Mouse (Mus musculus): ENCODE data around the gene Slc9a9. TPM values are rescaled to one million over a fixed set of nuclear protein-coding genes. Genes with fewer than 3 reads are reported as not detected.

Slc9a9 gene
- polyA plus RNA-seq, 1 experiment from 2014 or later, result 3.2 TPM

GRCm38 (mm10) chr9:95079951-95080350 is 410.2 kb downstream of the Slc9a9 start:
- ATAC-seq (ENCODE audit: low read depth), result no peak
- Histone ChIP-seq H3K9me3 (replicated peaks; ENCODE audit: control insufficient read depth, low read length) (no peaks in the 10 kb centered on the region), H3K4me1 (ENCODE audit: control insufficient read depth, low read depth, low read length) (no peaks in the 10 kb centered on the region), H3K4me3 (ENCODE audit: low read depth, low read length) (no peak overlapping the region), H3K9ac (ENCODE audit: low read depth, low read length) (no peak overlapping the region), H3K4me2 (ENCODE audit: low read depth, low read length) (no peak overlapping the region), H3K36me3 (ENCODE audit: control insufficient read depth, insufficient read depth) (no peaks in the 10 kb centered on the region), H3K27ac (ENCODE audit: low read length) (no peak overlapping the region), H3K27me3 (ENCODE audit: control insufficient read depth, insufficient read depth, low read depth, low read length) (no peaks in the 10 kb centered on the region)

DNA sequence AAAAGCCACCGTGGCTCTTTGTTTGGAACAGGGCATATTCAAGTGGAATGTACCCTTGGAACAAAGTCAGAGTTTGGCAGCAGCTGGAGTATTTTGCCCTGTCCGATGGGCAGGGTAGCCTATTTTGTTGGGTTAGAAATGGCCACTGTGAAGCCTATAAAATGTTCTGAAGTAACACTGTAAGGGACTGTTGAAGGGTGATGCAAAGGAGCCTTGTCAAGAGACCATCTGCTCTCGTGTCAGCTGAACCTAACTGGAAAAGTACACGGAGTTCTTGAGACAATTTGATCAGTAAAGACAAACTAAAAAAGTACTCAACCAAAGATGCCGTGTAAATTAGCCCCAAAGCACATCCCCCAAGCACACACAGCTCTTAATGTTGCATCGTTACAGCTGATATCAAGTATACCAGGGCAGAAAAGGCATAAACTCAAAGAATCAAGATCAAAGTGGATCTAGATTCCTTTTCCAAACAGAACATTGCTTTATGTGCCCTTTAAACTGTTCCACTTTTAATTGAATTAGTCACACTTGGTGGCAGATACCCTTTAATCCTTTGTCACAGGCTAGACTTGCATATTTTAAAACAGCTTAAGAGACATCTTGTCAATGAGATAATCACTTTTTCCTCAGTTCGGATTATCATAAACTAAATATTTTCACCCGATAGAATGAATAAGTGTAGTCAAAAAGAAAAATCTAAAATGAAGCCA is 416.6 kb downstream of the Slc9a9 start:
- ATAC-seq (ENCODE audit: low read depth), result no peak
- no peaks in the 10 kb centered on the region for H3K4me1 ChIP-seq (ENCODE audit: control insufficient read depth, low read depth, low read length)
- H3K9me3 ChIP-seq (replicated peaks; ENCODE audit: control insufficient read depth, low read length), result no peaks in the 10 kb centered on the region
- H3K36me3 ChIP-seq (ENCODE audit: control insufficient read depth, insufficient read depth), result no peaks in the 10 kb centered on the region
- no peak overlapping the region for H3K9ac ChIP-seq (ENCODE audit: low read depth, low read length)
- no peak overlapping the region for H3K4me2 ChIP-seq (ENCODE audit: low read depth, low read length)
- no peaks in the 10 kb centered on the region for H3K27me3 ChIP-seq (ENCODE audit: control insufficient read depth, insufficient read depth, low read depth, low read length)
- H3K4me3 ChIP-seq (ENCODE audit: low read depth, low read length), result no peak overlapping the region
- H3K27ac ChIP-seq (ENCODE audit: low read length), result no peak overlapping the region
- 66% methylated on average over 8 of the region's 8 CpGs for WGBS (ENCODE audit: insufficient replicate concordance)

- no peak overlapping the region for H3K4me2 ChIP-seq (ENCODE audit: low read depth, low read length)
- no peak for ATAC-seq (ENCODE audit: low read depth)
- H3K9me3 ChIP-seq (replicated peaks; ENCODE audit: control insufficient read depth, low read length), result no peaks in the 10 kb centered on the region
- H3K27ac ChIP-seq (ENCODE audit: low read length), result no peak overlapping the region
- H3K4me3 ChIP-seq (ENCODE audit: low read depth, low read length), result no peak overlapping the region
- no peaks in the 10 kb centered on the region for H3K36me3 ChIP-seq (ENCODE audit: control insufficient read depth, insufficient read depth)
- 77% methylated on average over 4 of the region's 4 CpGs for WGBS (ENCODE audit: insufficient replicate concordance)
- H3K4me1 ChIP-seq (ENCODE audit: control insufficient read depth, low read depth, low read length), result no peaks in the 10 kb centered on the region
- H3K9ac ChIP-seq (ENCODE audit: low read depth, low read length), result no peak overlapping the region
- no peaks in the 10 kb centered on the region for H3K27me3 ChIP-seq (ENCODE audit: control insufficient read depth, insufficient read depth, low read depth, low read length)
Observed at GRCm38 (mm10) chr9:95088221-95088620, 418.5 kb downstream of the Slc9a9 start.

- Histone ChIP-seq H3K9ac (ENCODE audit: low read depth, low read length) (no peak overlapping the region), H3K9me3 (replicated peaks; ENCODE audit: control insufficient read depth, low read length) (no peaks in the 10 kb centered on the region), H3K27me3 (ENCODE audit: control insufficient read depth, insufficient read depth, low read depth, low read length) (no peaks in the 10 kb centered on the region), H3K36me3 (ENCODE audit: control insufficient read depth, insufficient read depth) (no peaks in the 10 kb centered on the region), H3K4me2 (ENCODE audit: low read depth, low read length) (no peak overlapping the region), H3K4me1 (ENCODE audit: control insufficient read depth, low read depth, low read length) (no peaks in the 10 kb centered on the region), H3K4me3 (ENCODE audit: low read depth, low read length) (no peak overlapping the region), H3K27ac (ENCODE audit: low read length) (no peak overlapping the region)
- no peak for ATAC-seq (ENCODE audit: low read depth)
- WGBS (ENCODE audit: insufficient replicate concordance), result 60% methylated on average over 6 of the region's 6 CpGs
Observed at GRCm38 (mm10) chr9:95089050-95089449, 419.3 kb downstream of the Slc9a9 start.

DNA sequence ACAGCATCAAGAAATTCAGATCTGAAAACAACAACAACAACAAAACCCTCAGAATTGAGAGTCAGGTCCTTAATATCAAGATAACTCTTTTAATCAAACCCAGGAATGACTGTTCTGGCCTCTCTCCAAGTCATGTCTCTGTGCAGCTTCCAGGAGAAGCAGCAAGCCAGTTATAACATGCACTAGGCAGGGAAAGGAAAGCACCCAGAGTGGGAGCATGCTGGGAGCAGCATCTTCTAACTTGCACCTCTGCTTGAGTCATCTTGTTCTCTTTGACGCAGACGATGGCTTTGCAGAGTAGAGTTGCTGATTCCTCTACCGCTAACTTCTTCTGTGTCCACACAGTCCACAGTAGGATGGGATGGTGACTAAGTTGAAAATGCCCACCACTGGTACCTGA is 426.8 kb downstream of the Slc9a9 start:
- Histone ChIP-seq H3K4me2 (ENCODE audit: low read depth, low read length) (no peak overlapping the region), H3K9me3 (replicated peaks; ENCODE audit: control insufficient read depth, low read length) (no peaks in the 10 kb centered on the region)
- ATAC-seq (ENCODE audit: low read depth), result no peak

DNA sequence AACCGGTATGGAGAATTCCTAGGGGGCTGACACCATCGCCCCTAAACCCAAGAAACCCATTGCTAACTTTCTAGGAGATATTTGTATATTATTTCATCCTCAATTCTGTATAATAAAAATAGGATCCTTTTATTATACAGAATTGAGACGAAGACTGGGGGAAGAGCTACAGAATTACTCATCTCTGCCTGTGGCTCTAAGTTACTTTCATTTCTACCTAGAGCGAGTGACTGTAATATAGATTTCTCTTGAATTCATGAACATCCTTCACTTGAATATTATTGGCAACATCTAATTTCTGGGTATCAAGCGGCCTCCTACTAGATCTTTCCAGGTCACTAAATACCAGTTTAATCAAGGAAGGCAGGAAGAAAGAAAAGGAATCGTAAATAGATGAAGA is 436.1 kb downstream of the Slc9a9 start:
- WGBS (ENCODE audit: insufficient replicate concordance), result 63% methylated on average over 6 of the region's 6 CpGs
- no peaks in the 10 kb centered on the region for H3K27me3 ChIP-seq (ENCODE audit: control insufficient read depth, insufficient read depth, low read depth, low read length)

More for the DNA sequence above, 426.8 kb downstream of the Slc9a9 start:
- no peak overlapping the region for H3K27ac ChIP-seq (ENCODE audit: low read length)
- H3K4me1 ChIP-seq (ENCODE audit: control insufficient read depth, low read depth, low read length), result no peaks in the 10 kb centered on the region
- 89% methylated on average over 3 of the region's 3 CpGs for WGBS (ENCODE audit: insufficient replicate concordance)
- H3K4me3 ChIP-seq (ENCODE audit: low read depth, low read length), result no peak overlapping the region
- no peaks in the 10 kb centered on the region for H3K36me3 ChIP-seq (ENCODE audit: control insufficient read depth, insufficient read depth)
- no peaks in the 10 kb centered on the region for H3K27me3 ChIP-seq (ENCODE audit: control insufficient read depth, insufficient read depth, low read depth, low read length)
- H3K9ac ChIP-seq (ENCODE audit: low read depth, low read length), result no peak overlapping the region

GRCm38 (mm10) chr9:95109799-95110198 is 440.1 kb downstream of the Slc9a9 start:
- no peaks in the 10 kb centered on the region for H3K4me1 ChIP-seq (ENCODE audit: control insufficient read depth, low read depth, low read length)
- no peak for ATAC-seq (ENCODE audit: low read depth)
- no peaks in the 10 kb centered on the region for H3K36me3 ChIP-seq (ENCODE audit: control insufficient read depth, insufficient read depth)
- H3K9ac ChIP-seq (ENCODE audit: low read depth, low read length), result no peak overlapping the region
- H3K9me3 ChIP-seq (replicated peaks; ENCODE audit: control insufficient read depth, low read length), result no peaks in the 10 kb centered on the region
- no peak overlapping the region for H3K4me2 ChIP-seq (ENCODE audit: low read depth, low read length)
- no peak overlapping the region for H3K4me3 ChIP-seq (ENCODE audit: low read depth, low read length)
- no peak overlapping the region for H3K27ac ChIP-seq (ENCODE audit: low read length)
- no peaks in the 10 kb centered on the region for H3K27me3 ChIP-seq (ENCODE audit: control insufficient read depth, insufficient read depth, low read depth, low read length)

More for the DNA sequence above, 436.1 kb downstream of the Slc9a9 start:
- H3K36me3 ChIP-seq (ENCODE audit: control insufficient read depth, insufficient read depth), result no peaks in the 10 kb centered on the region
- no peak overlapping the region for H3K27ac ChIP-seq (ENCODE audit: low read length)
- H3K9ac ChIP-seq (ENCODE audit: low read depth, low read length), result no peak overlapping the region
- H3K9me3 ChIP-seq (replicated peaks; ENCODE audit: control insufficient read depth, low read length), result no peaks in the 10 kb centered on the region
- ATAC-seq (ENCODE audit: low read depth), result no peak
- no peak overlapping the region for H3K4me2 ChIP-seq (ENCODE audit: low read depth, low read length)
- H3K4me3 ChIP-seq (ENCODE audit: low read depth, low read length), result no peak overlapping the region
- H3K4me1 ChIP-seq (ENCODE audit: control insufficient read depth, low read depth, low read length), result no peaks in the 10 kb centered on the region

DNA sequence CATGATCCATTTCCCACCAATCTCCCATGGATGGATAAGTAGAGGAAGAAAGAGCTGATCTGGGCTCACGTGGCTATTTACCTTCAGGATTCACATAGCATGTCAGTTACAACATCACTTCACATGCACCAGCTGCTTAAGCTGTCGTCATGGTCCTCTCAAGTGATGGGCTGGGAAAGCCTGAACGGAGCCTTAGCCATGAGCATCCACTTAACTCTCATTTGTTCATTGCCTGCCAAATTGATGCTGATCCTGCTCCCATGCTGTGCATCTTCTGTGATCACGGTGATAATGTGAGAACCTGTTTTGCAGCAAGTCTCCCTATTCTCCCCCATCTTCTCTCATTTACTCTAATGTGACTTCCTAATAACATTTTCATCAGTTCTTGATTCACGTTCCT is 441.1 kb downstream of the Slc9a9 start:
- Histone ChIP-seq H3K27ac (ENCODE audit: low read length) (no peak overlapping the region), H3K4me3 (ENCODE audit: low read depth, low read length) (no peak overlapping the region), H3K4me2 (ENCODE audit: low read depth, low read length) (no peak overlapping the region), H3K36me3 (ENCODE audit: control insufficient read depth, insufficient read depth) (no peaks in the 10 kb centered on the region), H3K9ac (ENCODE audit: low read depth, low read length) (no peak overlapping the region), H3K27me3 (ENCODE audit: control insufficient read depth, insufficient read depth, low read depth, low read length) (no peaks in the 10 kb centered on the region), H3K4me1 (ENCODE audit: control insufficient read depth, low read depth, low read length) (no peaks in the 10 kb centered on the region), H3K9me3 (replicated peaks; ENCODE audit: control insufficient read depth, low read length) (no peaks in the 10 kb centered on the region)
- no peak for ATAC-seq (ENCODE audit: low read depth)
- WGBS (ENCODE audit: insufficient replicate concordance), result 58% methylated on average over 5 of the region's 5 CpGs

- no peak overlapping the region for H3K9ac ChIP-seq (ENCODE audit: low read depth, low read length)
- H3K9me3 ChIP-seq (replicated peaks; ENCODE audit: control insufficient read depth, low read length), result no peaks in the 10 kb centered on the region
- no peaks in the 10 kb centered on the region for H3K36me3 ChIP-seq (ENCODE audit: control insufficient read depth, insufficient read depth)
- H3K27ac ChIP-seq (ENCODE audit: low read length), result no peak overlapping the region
- H3K27me3 ChIP-seq (ENCODE audit: control insufficient read depth, insufficient read depth, low read depth, low read length), result no peaks in the 10 kb centered on the region
- no peak overlapping the region for H3K4me3 ChIP-seq (ENCODE audit: low read depth, low read length)
- ATAC-seq (ENCODE audit: low read depth), result no peak
- no peaks in the 10 kb centered on the region for H3K4me1 ChIP-seq (ENCODE audit: control insufficient read depth, low read depth, low read length)
- 53% methylated on average over 1 of the region's 1 CpGs for WGBS (ENCODE audit: insufficient replicate concordance)
- no peak overlapping the region for H3K4me2 ChIP-seq (ENCODE audit: low read depth, low read length)
Observed at GRCm38 (mm10) chr9:95111732-95112131, 442.0 kb downstream of the Slc9a9 start.

Data from liver, embryonic 16.5 days (tissue).